Mouse (Mus musculus) frontal cortex, postnatal 10 days (tissue): Measurements from ENCODE around the gene Ifit3.
A peak's percentile ranks its signal among the peaks of the same experiment; 100 is the strongest.
"Not testable (repeated sequence)": the region's sequence is repeated elsewhere in the genome, so short reads cannot be mapped to it uniquely, and the experiment has no call there.

Experiments
- DNase-seq, 2 experiments: peaks; one replicate each; pipeline ENCODE4 v3.0.0; 2022; ENCODE audit warnings: low spot score in 2 of 2, mixed read lengths in 1 of 2

The Ifit3 gene

DNA sequence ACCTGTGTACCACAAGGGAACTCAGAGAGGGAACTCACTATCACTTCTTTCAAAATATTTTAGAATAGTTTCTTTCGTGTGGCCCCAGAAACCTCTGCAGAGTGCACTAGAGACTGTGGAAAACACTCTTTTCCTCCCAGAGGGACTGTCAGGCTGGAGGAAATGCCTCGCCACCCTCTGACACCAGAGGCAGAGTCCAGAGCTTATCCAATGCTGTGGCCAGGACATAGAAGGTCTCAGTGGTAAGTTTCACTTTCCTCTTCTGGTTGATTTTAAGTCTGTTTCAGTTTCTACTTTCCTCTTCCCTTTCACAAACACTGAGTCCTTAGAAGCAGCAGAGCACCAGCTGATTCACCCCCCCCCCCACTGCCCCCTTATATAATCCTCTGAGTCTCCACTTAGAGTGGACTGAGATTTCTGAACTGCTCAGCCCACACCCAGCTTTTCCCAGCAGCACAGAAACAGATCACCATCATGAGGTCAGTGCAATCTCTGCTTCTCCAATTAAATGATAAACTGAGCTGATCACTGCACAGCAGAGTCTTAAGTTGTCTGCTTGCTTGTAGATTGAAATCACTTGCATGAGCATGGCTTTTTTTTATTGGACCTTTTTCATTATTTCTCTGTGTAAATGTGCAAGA, at the start of gene Ifit3:
Gene Ifit3, plus strand, starts transcription at position 406 of the 641 bp plus-strand sequence.
- DNase-seq = not testable (repeated sequence)

- no peak for DNase-seq
Measured at GRCm38 (mm10) chr19:34539422-34539821, 43.9 kb upstream of the Ifit3 start.

- no peak for DNase-seq
Measured at GRCm38 (mm10) chr19:34546211-34546610, 37.1 kb upstream of the Ifit3 start.

DNA sequence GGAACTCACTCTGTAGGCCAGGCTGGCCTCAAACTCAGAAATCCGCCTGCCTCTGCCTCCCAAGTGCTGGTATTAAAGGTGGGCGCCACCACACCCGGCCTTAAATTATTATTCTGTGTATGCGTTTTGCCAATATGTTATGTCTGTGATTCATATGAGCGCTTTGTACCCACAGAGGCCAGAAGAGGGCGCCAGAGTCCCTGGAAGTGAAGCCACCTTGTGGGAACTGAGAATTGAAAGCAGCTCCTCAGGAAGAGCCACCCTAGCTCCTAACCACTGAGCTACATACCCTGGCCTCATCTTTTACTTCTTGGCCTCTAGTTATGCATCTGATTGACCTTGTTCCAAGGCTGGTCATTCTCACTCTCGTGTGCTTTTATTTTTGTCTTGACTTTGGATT, 35.4 kb upstream of the Ifit3 start:
- DNase-seq = peak; percentile 34 to 60

- no peak for DNase-seq
Measured at GRCm38 (mm10) chr19:34550205-34550533, 33.2 kb upstream of the Ifit3 start.

DNA sequence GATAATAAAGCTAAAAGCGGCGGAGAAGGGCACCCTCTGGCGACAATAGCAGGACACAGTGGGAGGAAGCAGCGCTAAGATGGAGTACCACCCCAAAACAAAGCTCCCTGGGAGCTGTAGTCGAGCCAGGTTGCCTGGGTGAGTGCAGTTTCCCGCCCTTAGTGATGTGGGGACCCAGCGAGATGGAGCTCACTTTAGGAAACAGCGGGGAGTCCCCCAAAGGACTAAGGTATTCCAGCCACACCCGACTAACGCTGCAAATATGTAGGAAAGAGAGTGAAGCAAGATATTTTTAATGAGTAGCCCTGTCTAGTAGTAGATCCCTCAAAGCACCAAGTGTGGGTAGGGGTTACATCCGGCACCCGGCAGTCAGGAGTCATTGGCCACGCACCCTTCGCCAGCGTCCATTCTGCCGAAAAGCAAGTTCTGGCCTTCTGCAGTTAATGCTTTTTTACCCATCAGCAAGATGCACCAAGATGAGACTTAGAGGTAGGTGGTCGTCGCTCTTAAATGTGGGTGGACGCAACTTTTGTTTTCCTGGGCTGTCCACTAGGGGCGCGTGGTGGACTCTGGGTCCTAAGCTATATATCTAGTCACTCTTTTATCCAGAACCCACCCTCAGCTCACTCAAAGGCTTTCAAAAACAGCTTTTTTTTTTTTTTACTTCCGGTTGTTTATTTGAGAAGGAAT, 32.7 kb upstream of the Ifit3 start, which contains the start of gene Ifit2:
Gene Ifit2, plus strand, starts transcription at position 161 of the 690 bp plus-strand sequence.
- DNase-seq = peak; percentile 44 to 71

DNA sequence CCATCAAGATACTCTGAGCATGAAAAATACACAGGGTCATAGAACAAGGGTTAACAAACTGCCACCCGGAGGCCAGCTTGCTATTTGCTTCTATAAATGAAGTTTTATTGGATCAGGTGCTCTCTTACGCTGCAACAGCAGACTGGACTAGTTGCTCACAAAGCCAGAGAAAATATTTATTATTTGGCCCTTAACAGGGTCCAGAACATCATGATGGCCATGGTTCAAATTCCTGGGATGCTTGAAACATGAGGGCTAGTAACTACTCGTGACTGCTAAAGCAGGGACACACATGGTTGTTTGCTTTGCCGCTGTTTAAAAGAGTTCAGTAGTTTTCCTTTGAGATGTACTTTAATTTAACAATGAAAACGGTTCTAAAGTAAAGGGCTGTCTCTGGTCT, 31.4 kb upstream of the Ifit3 start:
- DNase-seq = no peak

- no peak for DNase-seq
Measured at GRCm38 (mm10) chr19:34553021-34553420, 30.3 kb upstream of the Ifit3 start.

DNA sequence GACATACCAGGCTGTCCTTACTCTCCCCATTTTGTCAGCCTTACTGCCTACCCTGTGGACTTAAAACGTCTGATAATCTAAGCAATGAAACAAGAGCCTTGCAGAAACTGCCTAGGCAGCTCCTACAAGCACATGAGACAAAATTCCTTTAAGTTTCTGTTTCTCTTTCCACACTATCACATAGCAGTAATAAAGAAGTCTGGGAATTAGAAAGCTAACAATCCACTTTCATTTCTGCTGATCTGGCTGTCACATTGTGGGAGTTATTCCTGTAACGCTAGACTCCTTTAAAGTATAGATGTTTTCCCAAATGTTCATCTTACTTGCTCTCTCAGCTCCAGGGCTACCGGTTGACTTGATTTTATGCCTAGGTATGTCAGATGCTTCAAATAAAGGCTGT, 29.8 kb upstream of the Ifit3 start:
- DNase-seq = no peak

- no peak for DNase-seq
Measured at GRCm38 (mm10) chr19:34554061-34554460, 29.3 kb upstream of the Ifit3 start.

DNA sequence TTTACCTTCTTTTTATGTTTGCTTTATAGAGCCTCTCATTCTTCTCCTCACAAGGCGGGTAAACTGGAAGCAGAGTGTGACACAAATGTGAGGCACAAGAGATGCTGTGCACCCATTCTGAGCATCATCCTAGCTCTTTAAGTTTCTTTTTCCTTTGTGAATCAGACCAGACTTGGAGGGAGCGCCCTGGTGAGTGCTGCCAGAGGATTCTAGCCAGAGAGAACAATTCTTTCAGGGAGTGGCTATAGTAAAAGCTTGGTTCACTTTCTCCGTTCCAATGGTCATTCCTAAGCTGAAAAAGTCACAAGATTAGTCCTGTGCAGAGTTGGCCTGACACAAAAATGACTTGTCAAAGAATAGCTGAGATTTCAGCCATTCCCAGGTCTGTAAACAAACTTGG, 26.7 kb upstream of the Ifit3 start:
- no peak for DNase-seq

DNA sequence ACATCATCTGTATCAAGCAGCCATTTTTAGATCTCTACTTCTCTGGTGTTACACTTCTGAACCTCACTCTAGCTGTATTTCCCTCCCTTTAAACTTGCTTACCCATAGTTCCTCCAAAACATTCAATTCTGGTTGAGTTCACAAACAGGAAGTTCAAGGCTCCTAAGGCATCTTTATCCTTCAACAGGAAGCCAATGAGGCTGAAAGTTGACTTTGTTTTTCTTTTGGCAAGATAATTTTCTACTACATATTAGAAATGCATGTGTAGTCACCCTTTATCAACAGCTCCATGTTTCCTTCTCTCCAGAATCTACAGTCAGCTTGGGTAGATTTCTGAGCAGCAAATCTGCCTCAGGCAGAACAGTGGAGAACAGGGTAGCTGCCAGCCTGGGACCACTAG, 20.8 kb upstream of the Ifit3 start:
- no peak for DNase-seq

- no peak for DNase-seq
Measured at GRCm38 (mm10) chr19:34566178-34566784, 17.1 kb upstream of the Ifit3 start.

DNA sequence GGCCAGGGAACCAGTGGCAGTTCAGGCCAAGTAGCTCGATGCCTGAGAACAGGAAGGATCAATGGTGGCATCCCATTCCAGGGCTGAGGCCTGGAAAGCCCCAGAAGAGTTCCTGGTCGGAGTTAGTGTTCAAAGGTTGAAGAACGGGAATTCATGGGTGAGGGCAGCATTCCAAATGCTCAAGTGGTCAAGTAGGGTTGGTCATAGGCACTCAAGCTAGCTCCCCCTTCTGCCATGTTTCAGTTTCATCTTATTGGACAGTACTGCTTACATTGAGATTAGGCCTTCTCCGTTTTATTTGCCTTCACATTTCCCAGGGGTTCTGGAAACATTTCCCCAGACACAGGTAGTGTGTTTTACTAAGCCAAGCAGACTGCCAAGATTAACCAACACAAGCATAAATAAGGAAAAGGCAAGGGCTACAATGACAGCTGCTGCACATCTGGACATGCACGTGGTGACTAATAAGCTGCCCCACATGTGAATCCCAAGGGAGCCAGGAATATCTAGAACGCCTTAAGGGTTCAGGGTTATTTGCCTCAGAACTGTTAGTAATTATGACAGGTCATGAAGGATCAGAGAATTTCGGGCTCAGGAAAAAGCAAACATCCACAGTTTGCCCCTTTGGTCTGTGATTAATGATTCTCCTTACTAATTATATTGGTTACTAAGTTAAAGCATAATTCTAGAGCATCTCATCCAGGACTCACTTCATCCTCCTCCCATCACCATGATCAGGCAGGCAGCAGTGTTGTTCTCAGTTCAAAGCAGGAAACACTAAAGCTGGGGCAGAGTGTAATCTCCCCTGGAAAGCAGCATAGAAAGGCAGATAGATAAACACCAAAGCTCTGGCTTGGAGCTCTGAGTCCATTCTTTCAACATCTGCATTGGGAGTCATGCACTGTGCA, 14.1 kb upstream of the Ifit3 start:
- DNase-seq = no peak

DNA sequence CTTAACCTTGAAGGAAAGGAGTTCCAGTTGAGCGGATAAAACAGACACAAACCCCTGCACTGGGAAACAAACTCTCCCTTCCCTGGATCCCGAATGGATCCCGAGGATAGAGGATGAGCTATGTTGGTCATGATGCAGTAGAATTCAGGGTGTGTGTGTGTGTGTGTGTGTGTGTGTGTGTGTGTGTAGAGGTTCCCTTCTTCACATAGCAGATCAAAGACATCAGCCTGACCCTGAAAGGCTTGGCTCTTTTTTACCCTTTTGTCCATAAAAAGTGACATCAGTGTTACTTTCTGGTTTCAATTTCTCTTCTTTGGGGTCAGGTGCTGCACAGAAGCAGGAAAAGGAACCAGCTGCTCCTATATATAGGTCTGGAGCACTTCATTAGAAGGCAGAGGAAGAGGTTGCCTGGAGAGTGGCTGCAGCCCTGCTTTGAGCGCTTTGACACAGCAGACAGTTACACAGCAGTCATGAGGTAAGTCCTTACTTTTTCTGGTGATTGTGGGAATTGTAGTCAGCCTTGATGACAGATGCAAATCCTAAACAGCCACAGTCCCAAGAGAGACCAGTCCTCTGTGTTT, 13.3 kb upstream of the Ifit3 start:
- no peak for DNase-seq

GRCm38 (mm10) chr19:34571080-34571479, 12.3 kb upstream of the Ifit3 start:
- DNase-seq = no peak

GRCm38 (mm10) chr19:34573650-34574049, 9.7 kb upstream of the Ifit3 start:
- DNase-seq = no peak

DNA sequence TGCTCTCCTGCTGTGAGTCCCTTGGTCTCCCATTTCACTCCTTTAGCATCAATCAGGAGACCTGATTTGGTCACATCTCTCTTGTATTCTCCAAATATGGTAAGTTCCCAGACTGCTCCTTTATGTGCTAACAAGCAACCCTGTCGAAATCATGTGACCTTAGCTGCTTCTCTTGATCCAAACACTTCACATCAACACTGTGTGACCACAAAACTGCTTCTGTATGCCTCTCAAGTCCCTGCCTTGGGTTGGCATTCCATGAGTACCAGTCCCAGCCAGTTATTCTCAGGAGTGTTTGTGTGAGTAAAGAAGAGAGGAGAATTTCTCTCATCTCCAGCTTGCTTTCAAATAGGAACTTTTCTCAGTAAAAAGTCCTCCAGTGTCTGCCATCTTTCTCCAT, 6.2 kb upstream of the Ifit3 start:
- no peak for DNase-seq

- not testable (repeated sequence) for DNase-seq
Measured at GRCm38 (mm10) chr19:34582696-34583095, 635 bp upstream of the Ifit3 start.

DNA sequence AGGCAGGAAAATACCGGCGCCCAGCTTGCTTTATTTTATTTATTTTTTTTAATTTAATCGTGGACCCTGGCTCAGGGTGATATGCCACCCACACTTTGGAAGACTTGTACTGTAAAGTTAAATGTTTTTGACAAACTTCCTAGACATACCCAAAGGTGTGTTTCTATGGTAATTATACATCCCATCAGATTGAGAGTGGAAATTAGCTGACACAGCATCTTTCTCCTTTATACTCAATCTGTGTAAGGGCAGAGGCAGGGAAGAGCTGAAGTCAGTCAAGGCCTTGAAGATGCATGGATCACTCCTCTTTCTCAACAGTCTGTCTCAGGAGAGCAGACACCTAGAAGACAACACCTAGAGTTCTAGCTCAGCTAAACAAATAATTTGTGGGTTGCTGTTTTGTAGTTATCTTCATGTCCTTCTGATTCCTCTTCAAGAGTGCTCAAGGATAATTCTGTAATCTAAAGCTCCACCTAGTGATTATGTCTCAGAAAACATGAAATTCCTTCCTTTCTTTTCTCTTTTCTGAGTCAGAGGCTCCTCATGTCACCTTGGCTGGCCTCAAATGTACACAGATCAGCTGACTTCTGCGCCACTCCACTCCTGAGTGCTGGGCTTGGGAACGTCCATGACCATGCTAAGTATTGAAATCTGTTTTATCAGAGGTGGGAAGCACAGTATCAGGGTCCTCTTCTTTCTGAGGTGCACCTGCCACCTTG, 2.6 kb downstream of the Ifit3 start:
- DNase-seq = not testable (repeated sequence)
